Mouse (Mus musculus) E14TG2a.4 (cell line): ENCODE data around the gene Rftn1.

Experiments used
- CTCF ChIP-seq: conservative IDR thresholded peaks from 2 replicates; pipeline ENCODE4 v1.5.1; 2014; ENCODE audit warnings: low read length
- NANOG ChIP-seq: IDR thresholded peaks from 2 replicates; pipeline ENCODE4 v1.6.1; 2014; ENCODE audit warnings: borderline replicate concordance, low read length, mixed read lengths

- TF ChIP-seq CTCF = no peak
- no peak for TF ChIP-seq NANOG
Observed at GRCm38 (mm10) chr17:50097831-50098230, 92.6 kb downstream of the Rftn1 start.
